Mouse (Mus musculus) erythroblast, embryonic 14.5 days (primary cell): ENCODE data around the gene Cdh6.

ENCODE experiments used
- GATA1 ChIP-seq: IDR thresholded peaks from 2 replicates; pipeline ENCODE4 v1.6.1; 2012; ENCODE audit warnings: low read length, inconsistent platforms, mixed read lengths
- TAL1 ChIP-seq: IDR thresholded peaks from 3 replicates; pipeline ENCODE4 v1.6.1; 2012; ENCODE audit warnings: low read length, inconsistent platforms, mixed read lengths

DNA sequence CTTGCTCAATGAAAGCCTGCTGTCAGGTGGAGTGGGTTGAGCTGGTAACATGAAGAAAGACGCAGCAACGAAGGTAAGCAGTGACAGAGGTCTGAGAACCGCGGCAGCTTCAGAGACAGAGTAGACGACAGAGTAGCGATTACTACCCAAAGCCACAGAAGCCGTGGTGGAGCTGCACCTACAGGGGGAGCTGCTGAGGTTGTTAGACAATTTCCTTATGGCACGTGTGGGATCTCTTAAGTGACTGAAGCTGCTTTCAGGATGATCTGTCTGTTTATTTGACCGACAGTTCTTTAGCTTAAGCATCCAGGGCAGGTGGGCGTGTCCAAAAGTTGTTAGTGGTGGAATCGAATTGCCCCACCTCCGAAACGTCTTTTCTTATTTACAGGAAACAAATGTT is 167.5 kb downstream of the Cdh6 start:
- TF ChIP-seq GATA1 (no peak), TAL1 (no peak)
